Mouse (Mus musculus) heart, adult 2 months (tissue): Measurements from ENCODE around the gene Ovol1. TPM values are rescaled to one million over a fixed set of nuclear protein-coding genes. Genes with fewer than 3 reads are reported as not detected.

Source experiments
- DNase-seq, 2 experiments: peaks; one replicate each; pipeline ENCODE4 v3.0.0; 2021
- H3K27ac ChIP-seq: fragments of 200-600 bp; 2 replicates; pipeline ENCODE4 v1.8.1; 2022
- H3K27me3 ChIP-seq: fragments of 200-500 bp; 2 replicates; pipeline ENCODE4 v1.6.1; 2012; ENCODE audit warnings: mild to moderate bottlenecking, low read length, inconsistent platforms, mixed read lengths; ENCODE audit not compliant: control insufficient read depth, insufficient read depth
- H3K36me3 ChIP-seq: fragments of 200-500 bp; 2 replicates; pipeline ENCODE4 v1.6.1; 2012; ENCODE audit warnings: low read length, inconsistent platforms; ENCODE audit not compliant: control insufficient read depth, insufficient read depth
- H3K4me1 ChIP-seq: fragments of 200-500 bp; 2 replicates; pipeline ENCODE4 v1.6.1; 2011; ENCODE audit warnings: low read length; ENCODE audit not compliant: control insufficient read depth, insufficient read depth
- H3K4me3 ChIP-seq: fragments of 200-600 bp; 2 replicates; pipeline ENCODE4 v1.8.1; 2022
- H3K79me2 ChIP-seq: fragments of 200-500 bp; replicated peaks from 2 replicates; pipeline ENCODE4 v1.6.1; 2012; ENCODE audit warnings: mild to moderate bottlenecking, inconsistent platforms, low read length, moderate library complexity, mixed read lengths; ENCODE audit not compliant: control insufficient read depth, insufficient read depth
- H3K9ac ChIP-seq: fragments of 200-500 bp; 2 replicates; pipeline ENCODE4 v1.6.1; 2012; ENCODE audit warnings: low read depth, mild to moderate bottlenecking, control low read depth, inconsistent platforms, low read length, mixed read lengths
- CTCF ChIP-seq: fragments of 200-600 bp; IDR thresholded peaks from 2 replicates; pipeline ENCODE4 v1.8.1; 2022; ENCODE audit warnings: antibody characterized with exemption, mild to moderate bottlenecking, moderate library complexity
- EP300 ChIP-seq: fragments of 200-500 bp; IDR thresholded peaks from 2 replicates; pipeline ENCODE4 v1.6.1; 2011; ENCODE audit warnings: low read depth, low read length, control low read depth; ENCODE audit not compliant: insufficient read depth
- POLR2A ChIP-seq: fragments of 200-500 bp; IDR thresholded peaks from 2 replicates; pipeline ENCODE4 v1.6.1; 2011; ENCODE audit warnings: mild to moderate bottlenecking, low read depth, low read length, control low read depth; ENCODE audit not compliant: insufficient read depth
- WGBS: fragments of 180-500 bp; shearing (Covaris S2); methylation state at CpG from one replicate; pipeline ENCODE4 v1.1.7; 2018; 5-methylcytosine and 5-hydroxymethylcytosine counted together
- intact Hi-C: fragments of 180-260 bp; cut with DNase I; formaldehyde crosslinking; loops from one replicate; pipeline ENCODE4 v1.15.1; 2025
- long read RNA-seq: library from polyadenylated mRNA; stranded (forward); transcript quantifications from one replicate; pipeline ENCODE4 v2.0.0, GENCODE M21; 2021
- polyA plus RNA-seq: library from polyadenylated mRNA; depleted of rRNA; stranded (reverse); fragments of >200 nt; gene quantifications from 2 replicates; pipeline ENCODE4 v1.2.3, GENCODE M21; 2012; rRNA removed
- total RNA-seq, 2 experiments: library from RNA; stranded (reverse); gene quantifications; 2 replicates each; pipeline ENCODE4 v1.2.3; 2021

The Ovol1 gene
- total RNA-seq (not detected), polyA plus RNA-seq (0.04 TPM in 1 of 2 replicates, not detected in the other)
- long read RNA-seq, result 0 reads

GRCm38 (mm10) chr19:5560457-5561041, at the start of gene Ovol1:
Gene Ovol1, minus strand, starts transcription at chr19:5560646.
- 1% methylated on average over 57 of the region's 57 CpGs for WGBS
- DNase-seq, result no peak
- intact Hi-C loops, result no loop called here
- Histone ChIP-seq H3K27me3 (peaks cover 17% of the 10 kb centered on the region), H3K9ac (no peak within 1 kb of the TSS; the same call in 1 of the 2 replicates), H3K36me3 (no peaks in the 10 kb centered on the region), H3K79me2 (no peaks in the 10 kb centered on the region), H3K27ac (no peak within 1 kb of the TSS), H3K4me1 (peaks cover 2% of the 10 kb centered on the region; the same call in 1 of the 2 replicates), H3K4me3 (peak within 1 kb of the TSS; percentile 34)
- TF ChIP-seq POLR2A (no peak), CTCF (no peak), EP300 (no peak)

DNA sequence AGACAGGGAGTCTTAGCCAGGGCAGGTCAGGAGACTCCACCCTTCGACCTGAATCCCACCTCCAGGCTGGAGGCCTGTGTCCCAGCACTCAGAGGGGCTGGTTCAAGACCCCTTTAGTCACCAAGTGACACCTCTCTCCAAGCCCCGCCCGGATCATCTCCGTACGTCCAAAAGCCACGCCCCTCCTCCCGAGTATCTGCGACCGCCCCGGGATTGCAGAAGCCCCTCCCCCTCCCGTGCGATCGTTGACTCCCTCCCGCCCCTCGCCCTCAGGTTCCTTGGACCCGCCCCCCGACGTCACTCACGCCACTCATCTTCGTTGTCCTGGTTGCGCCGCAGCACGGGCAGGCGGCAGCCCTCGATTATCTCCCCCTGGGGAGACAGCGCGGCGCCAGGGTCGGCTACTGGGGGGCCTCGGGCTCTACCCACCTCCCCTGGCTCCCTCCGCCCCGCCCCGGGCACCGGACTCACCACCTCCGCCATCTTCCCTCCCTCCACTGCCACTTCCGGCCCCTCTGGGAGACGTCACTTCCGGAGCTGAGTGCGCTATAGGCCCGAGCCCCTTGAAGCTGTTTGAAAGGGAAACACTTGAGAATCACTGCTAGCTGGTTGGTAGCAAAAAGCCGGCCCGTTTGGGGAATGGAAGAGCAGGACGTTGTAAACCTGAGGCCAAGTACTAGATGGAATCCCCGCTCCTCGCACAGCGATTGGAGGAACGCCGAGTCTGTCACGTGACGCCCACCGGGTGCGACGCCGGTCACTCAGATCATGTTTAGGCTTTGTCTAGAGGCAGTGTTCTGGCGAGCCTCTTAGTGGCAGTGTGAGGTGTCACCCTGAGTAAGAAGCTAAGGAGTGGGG, 49.3 kb upstream of the Ovol1 start, which contains the start of gene Kat5:
Gene Kat5 (minus strand): TSS at position 691 of the 858 bp plus-strand sequence.
- TF ChIP-seq CTCF (peak; percentile 40), EP300 (peak; percentile 62; the same call in 1 of the 2 replicates), POLR2A (peak; percentile 82)
- H3K79me2 ChIP-seq, result no peaks in the 10 kb centered on the region
- peak within 1 kb of the TSS; percentile 98 for H3K27ac ChIP-seq
- no peaks in the 10 kb centered on the region for H3K36me3 ChIP-seq
- peak within 1 kb of the TSS; percentile 87 for H3K4me3 ChIP-seq
- 1% methylated on average over 54 of the region's 55 CpGs for WGBS
- peaks cover 5% of the 10 kb centered on the region for H3K4me1 ChIP-seq
- H3K9ac ChIP-seq, result peak within 1 kb of the TSS; percentile 84
- intact Hi-C loops, result loop anchor here (2.0 to 5.0 kb wide), 5 partner anchors 27 to 118 kb away; partner anchors contain the start of genes Ap5b1, Ehbp1l1, Fam89b and Map3k11
- H3K27me3 ChIP-seq, result no peaks in the 10 kb centered on the region
- peak; percentile 95 for DNase-seq

- no peaks in the 10 kb centered on the region for H3K27me3 ChIP-seq
- H3K27ac ChIP-seq, result peak overlapping the region; percentile 98
- TF ChIP-seq EP300 (no peak), POLR2A (no peak), CTCF (no peak)
- peak overlapping the region; percentile 87 for H3K4me3 ChIP-seq
- H3K79me2 ChIP-seq, result no peaks in the 10 kb centered on the region
- H3K9ac ChIP-seq, result peak overlapping the region; percentile 84
- intact Hi-C loops, result loop anchor here (2.0 kb wide), 2 partner anchors 28 to 40 kb away; partner anchors contain the start of genes Ap5b1 and Rela
- WGBS, result 44% methylated on average over 10 of the region's 10 CpGs
- peaks cover 5% of the 10 kb centered on the region for H3K4me1 ChIP-seq
- DNase-seq, result no peak
- no peaks in the 10 kb centered on the region for H3K36me3 ChIP-seq
Observed at GRCm38 (mm10) chr19:5609171-5609546, 48.7 kb upstream of the Ovol1 start.

GRCm38 (mm10) chr19:5608707-5609106, 48.3 kb upstream of the Ovol1 start:
- H3K4me1 ChIP-seq, result peaks cover 5% of the 10 kb centered on the region
- H3K27ac ChIP-seq, result no peak overlapping the region
- no peaks in the 10 kb centered on the region for H3K79me2 ChIP-seq
- H3K36me3 ChIP-seq, result no peaks in the 10 kb centered on the region
- H3K9ac ChIP-seq, result no peak overlapping the region
- DNase-seq, result no peak
- intact Hi-C loops, result loop anchor here (2.0 kb wide), 2 partner anchors 28 to 40 kb away; partner anchors contain the start of genes Ap5b1 and Rela
- no peak overlapping the region for H3K4me3 ChIP-seq
- TF ChIP-seq POLR2A (no peak), CTCF (no peak), EP300 (no peak)
- H3K27me3 ChIP-seq, result no peaks in the 10 kb centered on the region
- WGBS, result 95% methylated on average over 13 of the region's 13 CpGs

DNA sequence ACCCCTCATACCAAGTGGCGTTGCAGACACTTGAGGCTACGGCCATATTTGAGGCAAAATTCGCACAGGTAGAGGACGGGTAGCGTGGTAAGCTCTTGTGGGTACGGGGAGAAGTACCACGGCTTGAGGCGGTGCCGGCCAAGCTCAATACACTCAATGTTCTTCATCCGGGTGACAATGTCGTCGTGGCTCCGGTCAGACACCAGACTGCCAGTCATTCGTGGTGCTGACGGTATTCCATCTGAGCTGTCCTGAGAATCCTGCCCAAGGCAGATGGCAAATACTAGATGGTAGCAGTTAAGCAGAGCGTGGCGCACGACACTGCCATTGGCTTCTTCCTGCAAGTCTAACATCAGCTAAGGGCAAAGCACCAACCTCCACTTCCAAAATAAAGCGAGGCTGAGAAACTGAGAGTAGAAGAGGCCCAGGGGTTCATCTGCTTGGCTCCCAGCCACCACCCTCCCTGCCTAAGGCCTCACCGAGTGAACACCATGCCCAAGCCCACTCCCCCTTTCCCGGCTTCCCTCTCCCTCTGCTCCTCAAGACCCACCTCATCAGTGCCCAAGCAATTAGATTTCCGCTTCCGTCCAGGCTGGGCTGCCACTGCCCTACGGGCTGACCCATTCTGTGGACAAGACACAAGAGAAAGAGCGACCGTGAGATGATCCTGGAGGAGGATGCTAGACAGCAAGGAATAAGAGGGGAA, 47.4 kb upstream of the Ovol1 start:
- Histone ChIP-seq H3K79me2 (no peaks in the 10 kb centered on the region), H3K4me3 (no peak overlapping the region), H3K4me1 (peaks cover 5% of the 10 kb centered on the region), H3K27me3 (no peaks in the 10 kb centered on the region), H3K36me3 (no peaks in the 10 kb centered on the region), H3K27ac (no peak overlapping the region), H3K9ac (no peak overlapping the region)
- intact Hi-C loops, result loop anchor here (2.0 kb wide), 2 partner anchors 29 to 39 kb away; partner anchors contain the start of genes Ap5b1 and Rela
- 95% methylated on average over 26 of the region's 26 CpGs for WGBS
- DNase-seq, result no peak
- TF ChIP-seq EP300 (no peak), CTCF (no peak), POLR2A (no peak)
